Mouse (Mus musculus) layer of hippocampus, adult 18-20 months (tissue): ENCODE measurements around the gene Mdga2. TPM values are rescaled to one million over a fixed set of nuclear protein-coding genes. Genes with fewer than 3 reads are reported as not detected.

ENCODE experiments used
- DNase-seq, 2 experiments: peaks; one replicate each; pipeline ENCODE4 v3.0.0; 2022; ENCODE audit warnings: low spot score in 2 of 2
- total RNA-seq, 2 experiments: library from RNA; stranded (reverse); gene quantifications; 2 replicates each; pipeline ENCODE4 v1.2.3; 2021

Gene Mdga2
- total RNA-seq, 2 experiments from 2014 or later, result 38.5 to 44.3 TPM

- no peak for DNase-seq
These were observed 514.0 kb downstream of the Mdga2 start for GRCm38 (mm10) chr12:66708334-66708733.

- no peak for DNase-seq
These were observed 514.9 kb downstream of the Mdga2 start for GRCm38 (mm10) chr12:66707431-66707830.

- no peak for DNase-seq
These were observed 517.3 kb downstream of the Mdga2 start for GRCm38 (mm10) chr12:66705015-66705414.

GRCm38 (mm10) chr12:66702781-66703180, 519.6 kb downstream of the Mdga2 start:
- no peak for DNase-seq

DNA sequence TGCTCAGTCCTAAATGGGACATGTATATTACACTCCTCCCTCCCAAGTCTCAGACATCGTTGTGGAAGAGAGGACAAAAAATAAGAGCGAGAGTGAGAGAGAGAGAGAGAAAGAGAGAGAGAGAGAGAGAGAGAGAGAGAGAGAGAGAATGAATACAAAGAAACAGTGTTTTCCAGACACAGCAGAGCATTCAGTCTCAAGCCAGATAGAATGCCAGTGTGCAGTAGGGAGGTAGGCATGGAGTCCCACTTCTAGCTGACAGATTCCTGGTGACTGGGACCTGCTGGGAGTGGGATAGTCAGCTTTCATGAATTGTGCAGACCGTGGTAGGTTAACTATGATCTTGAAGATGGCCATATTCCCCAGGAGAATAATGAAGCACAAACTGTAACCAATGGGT, 542.8 kb downstream of the Mdga2 start:
- DNase-seq, result no peak

DNA sequence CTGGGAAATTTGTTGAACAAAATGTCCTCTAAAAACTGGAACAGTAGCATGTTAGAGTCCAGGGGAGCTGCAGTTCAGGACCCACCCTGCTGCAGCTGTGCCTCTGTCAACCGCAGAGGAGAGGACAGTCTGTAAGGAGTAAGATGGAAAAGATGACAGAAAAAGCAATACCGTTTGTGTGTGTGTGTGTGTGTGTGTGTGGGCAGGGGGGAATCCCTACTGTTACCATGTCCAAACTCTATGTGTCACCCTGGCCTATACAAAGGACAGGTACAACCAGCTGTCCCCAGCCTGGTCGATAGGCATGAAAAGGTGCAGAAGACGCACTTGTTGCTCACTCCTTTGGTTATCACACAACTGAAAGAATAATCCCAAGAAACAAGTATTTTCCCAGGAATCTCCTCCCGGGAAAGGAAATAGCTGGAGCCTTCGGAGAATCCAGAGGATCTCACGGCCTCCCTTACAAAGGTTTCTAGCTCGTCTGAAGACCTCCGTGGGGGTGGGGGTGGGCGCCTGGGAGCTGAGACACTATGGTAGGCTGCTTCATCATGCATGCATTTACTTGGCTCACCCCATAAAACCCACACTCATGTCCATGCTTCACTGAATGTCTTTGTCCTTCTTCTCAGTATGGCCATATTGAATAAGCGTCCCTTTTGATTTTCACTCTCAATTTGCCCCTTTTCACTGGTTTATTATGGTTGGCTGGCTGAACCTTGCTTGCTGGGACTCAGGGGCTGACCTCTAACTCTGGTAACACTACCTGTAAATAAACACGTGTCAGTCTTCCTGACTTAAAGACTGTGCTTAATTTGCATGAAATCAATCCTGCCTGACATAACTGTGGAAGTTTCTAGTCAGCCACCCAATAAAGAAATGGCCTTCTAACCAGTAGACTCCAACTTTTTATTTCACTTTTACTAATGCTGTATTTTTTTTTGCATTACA, 573.5 kb downstream of the Mdga2 start:
- no peak for DNase-seq

DNA sequence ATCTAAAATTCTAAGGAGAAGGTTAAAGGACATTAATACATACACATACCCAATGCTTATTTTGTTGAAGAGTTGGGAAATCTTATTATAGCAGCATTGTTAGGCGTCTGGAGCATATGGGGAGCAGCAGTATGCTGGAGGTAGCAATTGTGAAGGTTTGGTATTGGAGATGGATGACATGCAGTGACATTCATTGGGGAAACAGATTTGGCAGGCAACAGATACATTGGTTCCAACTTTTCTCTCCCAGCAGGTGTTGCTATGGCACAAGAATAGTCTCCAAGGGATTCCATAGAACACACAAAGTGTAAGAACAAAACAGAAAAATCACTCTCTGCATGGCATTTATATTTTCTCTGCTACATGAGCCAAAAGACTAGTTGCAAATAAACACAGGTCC, 581.9 kb downstream of the Mdga2 start:
- DNase-seq, result peak; percentile 66 to 84

- no peak for DNase-seq
These were observed 602.4 kb downstream of the Mdga2 start for GRCm38 (mm10) chr12:66619944-66620343.

- peak; percentile 29 to 78 for DNase-seq
These were observed 630.6 kb downstream of the Mdga2 start for GRCm38 (mm10) chr12:66591617-66592230.

DNA sequence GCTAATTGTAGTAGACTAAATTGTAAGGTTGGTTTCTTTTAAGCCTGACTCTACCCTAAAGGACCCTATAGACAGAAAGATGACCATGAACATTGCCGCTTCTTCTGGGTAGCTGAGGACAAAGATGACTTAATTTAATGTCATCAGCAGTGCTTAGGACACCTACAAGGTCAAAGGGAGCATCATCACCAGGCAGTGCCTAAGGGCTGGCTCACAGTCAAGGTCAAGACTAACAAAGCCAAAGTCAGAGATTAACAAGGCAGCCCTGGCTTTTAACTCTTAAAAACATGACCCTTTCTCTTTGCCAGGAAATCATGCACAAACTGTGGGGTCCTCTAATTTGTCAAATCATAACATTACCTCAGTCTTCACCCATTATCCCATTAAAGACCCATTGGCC, 657.0 kb downstream of the Mdga2 start:
- no peak for DNase-seq

- no peak for DNase-seq
These were observed 665.5 kb downstream of the Mdga2 start for GRCm38 (mm10) chr12:66556846-66557245.

DNA sequence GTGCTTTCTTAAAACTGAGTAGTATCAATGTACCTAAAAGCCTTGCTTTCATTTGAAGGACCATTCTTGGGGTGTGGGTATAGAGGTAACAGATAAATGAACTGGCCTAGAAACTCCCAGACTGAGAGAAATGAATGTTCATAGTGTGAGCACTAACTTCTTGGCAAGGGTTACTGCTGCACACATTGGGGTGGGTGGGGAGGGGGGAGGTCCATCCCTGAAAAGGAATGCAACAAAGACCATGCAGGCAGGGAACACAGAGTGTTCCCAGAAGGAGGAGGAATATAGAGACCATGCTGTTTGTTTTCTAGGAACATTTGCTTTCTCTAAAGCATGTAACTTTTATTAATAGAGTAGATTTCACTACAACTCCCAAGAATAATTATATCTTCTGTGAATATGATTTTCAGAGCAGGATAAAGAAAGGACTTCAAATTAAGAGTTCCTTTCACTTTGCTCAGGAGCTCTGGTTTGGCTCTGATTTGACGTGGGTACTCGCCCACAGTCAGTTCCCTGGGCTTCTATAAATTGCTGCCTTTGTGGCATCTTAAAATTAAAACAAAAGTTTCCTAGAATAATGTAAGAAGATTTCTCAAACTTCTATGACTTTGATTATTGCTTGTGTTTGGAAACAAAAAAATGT, 666.0 kb downstream of the Mdga2 start:
- peak in 1 of 2 experiments; percentile 38 for DNase-seq

DNA sequence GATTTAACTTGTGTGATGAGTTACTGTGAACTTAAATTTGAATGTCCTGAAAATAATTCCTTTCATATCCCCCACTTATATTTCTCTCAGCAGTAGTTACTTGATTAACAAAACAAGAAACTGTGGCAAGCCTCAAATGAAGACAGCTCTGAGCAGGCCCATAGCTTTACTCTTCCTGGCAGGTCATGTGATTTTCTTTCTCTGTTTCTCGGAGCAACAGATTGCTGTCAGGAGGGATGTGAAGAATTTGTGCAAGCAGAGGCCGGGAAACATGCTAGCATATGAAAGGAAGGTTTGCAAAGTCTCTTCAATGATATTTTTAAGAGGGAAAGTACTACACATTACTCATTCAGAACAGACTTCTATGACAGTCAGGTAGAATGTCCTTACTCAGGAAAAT, 697.4 kb downstream of the Mdga2 start:
- no peak for DNase-seq

DNA sequence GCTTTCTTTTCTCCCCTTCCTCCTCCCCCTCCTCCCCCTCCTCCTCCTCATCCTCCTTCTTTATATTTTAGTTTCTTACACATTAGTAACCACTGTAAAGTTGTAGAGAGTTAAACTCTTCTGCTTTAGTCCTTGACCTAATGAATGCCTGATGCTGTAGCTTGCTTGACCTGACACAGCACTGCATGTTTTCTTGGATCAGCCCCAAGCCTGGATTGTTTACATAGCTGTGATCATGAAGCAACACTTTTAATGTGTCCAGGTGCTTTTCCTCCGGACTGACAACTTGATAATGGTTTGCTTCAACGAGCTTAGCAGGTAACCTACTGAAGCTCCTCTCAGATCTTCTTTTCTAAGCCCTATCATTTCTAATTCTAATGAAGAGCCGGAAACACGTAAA, 723.1 kb downstream of the Mdga2 start:
- no peak for DNase-seq

DNA sequence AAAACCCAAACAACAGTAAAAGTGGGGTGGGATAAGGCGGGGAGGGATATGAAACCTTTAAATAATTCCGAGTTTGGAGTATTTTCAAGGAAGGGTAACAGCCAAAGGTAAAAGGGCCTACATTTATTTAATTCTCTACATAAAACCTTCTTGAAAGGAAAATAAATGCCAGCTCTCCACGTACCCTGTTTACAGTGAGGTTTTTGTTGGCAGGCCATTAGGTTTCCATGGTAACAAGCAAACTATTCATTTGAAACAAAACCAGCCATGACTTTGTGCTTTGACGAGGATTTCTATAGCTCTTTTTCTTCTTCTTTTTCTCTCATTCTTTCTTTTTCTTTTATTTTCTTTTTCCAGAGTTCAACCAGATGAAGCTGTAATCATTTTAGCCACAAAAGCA, 751.5 kb downstream of the Mdga2 start:
- DNase-seq, result peak; percentile 19 to 63

- peak in 1 of 2 experiments; percentile 7 for DNase-seq
These were observed 752.0 kb downstream of the Mdga2 start for GRCm38 (mm10) chr12:66470243-66470863.

DNA sequence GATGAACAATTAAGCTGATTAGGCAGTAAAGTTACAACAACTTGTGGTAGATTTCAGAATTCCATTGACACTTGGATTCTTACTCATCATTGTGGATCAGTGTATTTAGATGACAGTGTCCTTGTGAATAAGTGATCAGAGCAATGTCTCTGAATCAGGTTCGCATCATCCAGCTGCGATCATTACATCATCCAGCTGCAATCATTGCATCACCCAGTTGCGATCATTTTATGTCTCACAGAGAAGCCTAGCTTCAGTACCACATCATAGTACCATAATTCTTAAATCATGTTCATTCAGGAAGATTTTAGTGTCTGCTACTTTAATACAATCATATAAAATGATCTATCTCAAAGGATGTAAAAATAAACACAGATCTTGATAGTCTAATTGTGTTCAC, 756.8 kb downstream of the Mdga2 start:
- DNase-seq, result no peak

DNA sequence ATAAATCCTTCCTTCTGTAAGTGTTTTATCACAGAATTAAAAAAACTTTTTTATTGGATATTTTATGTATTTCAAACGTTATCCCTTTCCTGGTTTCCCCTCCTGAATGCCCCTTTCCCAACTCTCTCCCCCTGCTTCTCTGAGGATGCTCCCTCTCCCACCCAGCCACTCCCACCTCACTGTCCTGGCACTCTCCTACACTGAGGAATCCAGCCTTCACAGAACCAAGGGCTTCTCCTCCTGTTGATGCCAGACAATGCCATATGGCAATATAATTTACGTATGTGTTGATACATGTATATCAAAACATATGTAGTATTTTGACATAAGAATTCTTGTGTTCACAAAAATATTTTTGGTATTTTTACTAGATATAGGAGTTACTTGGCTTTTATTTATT, 779.0 kb downstream of the Mdga2 start:
- no peak for DNase-seq
